Mouse (Mus musculus) adrenal gland, postnatal 25 days (tissue): ENCODE measurements around the gene Ift172. TPM values are rescaled to one million over a fixed set of nuclear protein-coding genes. Genes with fewer than 3 reads are reported as not detected.
A peak's percentile ranks its signal among the peaks of the same experiment; 100 is the strongest.

Experiments
- DNase-seq: peaks from one replicate; pipeline ENCODE4 v3.0.0; 2021; ENCODE audit warnings: mixed read lengths
- total RNA-seq: library from RNA; stranded (reverse); gene quantifications from 2 replicates; pipeline ENCODE4 v1.2.3, GENCODE M21; 2021

Gene Ift172
- total RNA-seq, 1 experiment from 2014 or later: 39.9 TPM

- DNase-seq: no peak
Measured at GRCm38 (mm10) chr5:31257616-31258015, 33.3 kb downstream of the Ift172 start.

- DNase-seq: no peak
Measured at GRCm38 (mm10) chr5:31255971-31256370, 34.9 kb downstream of the Ift172 start.

- DNase-seq: no peak
Measured at GRCm38 (mm10) chr5:31255381-31255780, 35.5 kb downstream of the Ift172 start.

GRCm38 (mm10) chr5:31254901-31255300 is 36.0 kb downstream of the Ift172 start:
- no peak for DNase-seq

- DNase-seq: no peak
Measured at GRCm38 (mm10) chr5:31254452-31254851, 36.5 kb downstream of the Ift172 start.

- no peak for DNase-seq
Measured at GRCm38 (mm10) chr5:31253806-31254205, 37.1 kb downstream of the Ift172 start.

- DNase-seq: no peak
Measured at GRCm38 (mm10) chr5:31252795-31253545, 37.9 kb downstream of the Ift172 start.

GRCm38 (mm10) chr5:31252151-31252550 is 38.8 kb downstream of the Ift172 start:
- no peak for DNase-seq

GRCm38 (mm10) chr5:31251541-31252101 is 39.3 kb downstream of the Ift172 start, which contains the start of gene Krtcap3:
Krtcap3 (plus strand) TSS chr5:31251691.
- DNase-seq: no peak

GRCm38 (mm10) chr5:31250716-31251115 is 40.2 kb downstream of the Ift172 start:
- no peak for DNase-seq

- DNase-seq: no peak
Measured at GRCm38 (mm10) chr5:31242191-31242590, 48.7 kb downstream of the Ift172 start.

GRCm38 (mm10) chr5:31241522-31242034 is 49.3 kb downstream of the Ift172 start:
- DNase-seq: no peak

- DNase-seq: peak; percentile 97
Measured at GRCm38 (mm10) chr5:31240637-31241521, 50.0 kb downstream of the Ift172 start, which contains the start of the genes Nrbp1 and Gm9970. Nrbp1 (plus strand) TSS chr5:31240864. Gm9970 (minus strand) TSS chr5:31241232.

- no peak for DNase-seq
Measured at GRCm38 (mm10) chr5:31226641-31227040, 64.3 kb downstream of the Ift172 start.

GRCm38 (mm10) chr5:31222696-31223095 is 68.2 kb downstream of the Ift172 start:
- no peak for DNase-seq

GRCm38 (mm10) chr5:31221304-31221945 is 69.5 kb downstream of the Ift172 start:
- peak; percentile 39 for DNase-seq

GRCm38 (mm10) chr5:31220448-31221303 is 70.2 kb downstream of the Ift172 start, which contains the start of gene Ppm1g:
Ppm1g (minus strand) TSS chr5:31220687.
- peak; percentile 99 for DNase-seq

- peak; percentile 53 for DNase-seq
Measured at GRCm38 (mm10) chr5:31219911-31220447, 70.9 kb downstream of the Ift172 start.

- no peak for DNase-seq
Measured at GRCm38 (mm10) chr5:31219474-31219873, 71.4 kb downstream of the Ift172 start.

GRCm38 (mm10) chr5:31219070-31219469 is 71.8 kb downstream of the Ift172 start:
- no peak for DNase-seq

- DNase-seq: no peak
Measured at GRCm38 (mm10) chr5:31218294-31218693, 72.6 kb downstream of the Ift172 start.
